Mouse (Mus musculus): ENCODE measurements at regions not wholly inside any gene's neighbourhood (a gene's known extent, or its start where the extent isn't known, plus 50 kb on each side); places are given as distances from the start of the nearest gene placed in this dataset.
A peak's percentile ranks its signal among the peaks of the same experiment; 100 is the strongest.

DNA sequence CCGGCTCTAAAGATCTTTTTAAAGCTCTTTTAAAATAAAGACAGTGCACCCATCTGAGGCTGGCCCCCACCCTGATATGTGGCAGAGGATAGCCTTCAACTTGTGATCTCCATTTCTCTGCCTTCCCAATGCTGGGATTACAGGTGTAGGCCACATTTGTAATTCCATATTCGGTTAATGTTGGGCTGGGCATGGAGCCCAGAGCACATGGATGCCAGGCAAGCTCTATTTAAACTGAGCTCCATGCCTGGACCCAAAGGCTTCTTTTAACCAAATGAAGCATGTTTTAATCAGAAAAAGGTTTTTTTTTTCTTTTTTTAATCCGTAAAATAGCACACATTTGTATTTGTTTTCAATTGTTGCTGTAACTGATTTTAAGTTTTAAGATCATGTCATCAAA is 82.2 kb upstream of the Eif4g2 start:
- no peak for DNase-seq

DNA sequence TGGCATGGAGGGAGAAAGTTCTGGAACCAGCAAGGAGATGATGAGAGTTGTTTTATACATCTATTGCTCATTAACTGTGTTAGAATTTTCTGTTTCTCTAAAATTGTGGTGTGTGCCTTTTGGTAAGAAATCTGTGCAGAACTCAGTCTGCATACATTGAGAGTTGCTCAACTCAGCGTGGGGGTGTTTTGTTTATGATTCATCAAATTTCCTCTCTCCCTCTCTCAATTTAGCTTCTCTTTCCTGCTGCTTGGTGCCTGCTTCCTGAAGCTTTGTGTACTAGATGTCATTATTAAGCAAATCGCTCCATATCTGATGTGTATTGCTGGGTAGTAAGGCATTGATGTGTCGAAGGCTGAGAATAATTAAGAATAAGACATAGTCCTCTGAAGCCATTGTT is 81.4 kb upstream of the Eif4g2 start:
- no peak for DNase-seq

DNA sequence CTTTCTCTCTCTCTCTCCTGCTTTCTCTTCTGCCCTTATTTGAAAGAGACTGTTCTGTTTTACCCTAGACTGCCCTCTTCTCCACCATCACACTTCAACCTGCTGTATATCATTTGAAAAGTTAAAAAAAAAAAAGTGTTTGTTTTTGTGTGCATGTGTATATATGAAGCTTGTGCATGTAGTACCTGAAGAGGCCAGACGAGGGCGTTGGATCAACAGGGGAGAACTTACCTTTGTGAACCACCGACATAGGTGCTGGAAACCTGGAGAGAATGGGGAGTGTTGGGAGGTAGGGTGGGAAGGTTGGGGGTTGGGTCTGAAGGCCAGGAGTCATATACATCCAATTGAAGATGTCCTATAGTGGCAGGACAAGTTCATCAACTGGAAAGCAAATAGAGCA is 81.0 kb upstream of the Eif4g2 start:
- DNase-seq: peak; percentile 51

DNA sequence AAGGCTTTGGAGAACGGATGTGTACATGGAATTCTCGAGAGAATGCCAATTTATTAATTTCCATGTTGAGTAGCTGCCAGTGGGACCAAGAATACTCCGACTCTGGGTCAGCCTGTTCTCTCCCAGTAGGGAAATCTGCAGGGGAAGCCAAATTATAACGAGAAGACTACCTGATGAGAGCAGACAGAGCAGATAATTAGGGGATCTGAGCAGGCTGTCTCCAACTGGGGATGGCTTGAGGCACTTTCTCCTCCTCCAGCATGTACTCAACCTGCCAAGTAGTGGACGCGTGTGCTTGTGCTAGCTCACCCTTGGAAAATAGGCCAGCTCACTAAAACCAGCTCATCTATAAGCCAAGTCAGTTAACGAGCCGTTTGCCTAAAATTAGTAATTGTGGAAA is 80.5 kb upstream of the Eif4g2 start:
- DNase-seq: peak; percentile 77

DNA sequence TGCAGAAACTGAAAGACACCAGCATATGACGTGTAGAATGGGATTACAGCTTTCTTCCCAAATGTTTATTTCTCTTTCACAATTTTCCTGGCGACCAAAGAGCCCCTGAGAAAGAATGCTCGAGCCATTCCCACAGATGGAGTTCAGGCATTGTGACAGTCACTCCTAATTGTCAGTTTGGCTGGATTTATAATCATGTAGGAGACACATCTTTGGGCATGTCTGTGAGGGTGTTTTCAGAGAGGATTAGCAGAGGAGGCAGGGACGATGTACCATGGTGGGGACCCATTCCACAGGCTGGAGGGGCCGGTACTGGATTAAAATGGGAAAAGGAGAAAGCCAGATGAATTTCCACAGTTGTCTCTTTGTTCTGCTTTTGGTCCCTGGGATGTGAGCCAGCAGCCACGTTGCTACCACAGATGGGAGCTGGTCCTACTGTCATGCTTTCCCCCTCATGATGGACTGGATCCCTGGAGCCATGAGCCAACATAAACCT is 76.0 kb upstream of the Eif4g2 start:
- DNase-seq: peak; percentile 39

DNA sequence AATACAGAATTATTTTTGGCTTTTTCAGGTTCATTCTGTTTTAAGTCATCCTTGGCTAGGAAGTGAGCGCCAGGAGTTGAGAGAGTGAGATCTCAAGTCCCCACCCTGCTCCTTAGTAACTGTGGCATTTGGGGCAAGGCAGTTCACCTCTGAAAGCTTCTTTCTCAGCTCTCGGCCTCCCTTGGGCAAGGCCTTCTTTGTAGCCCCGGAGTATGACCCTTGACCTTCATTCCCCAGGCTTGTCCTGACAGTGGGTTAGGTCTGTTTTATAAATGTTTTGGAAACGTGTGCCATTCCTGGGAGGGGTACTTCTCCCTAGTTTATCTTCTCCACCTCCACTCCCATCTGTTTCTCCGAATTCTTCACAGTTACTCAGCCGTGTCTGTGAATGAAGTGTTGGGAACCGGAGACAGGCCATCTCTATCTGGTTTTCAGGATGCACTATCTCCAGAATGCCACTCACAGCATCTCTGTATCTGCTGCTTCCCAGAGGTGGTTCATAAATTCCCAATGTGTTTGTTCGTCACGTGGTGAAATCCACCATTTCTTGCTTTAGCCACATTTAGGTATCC is 75.0 kb upstream of the Eif4g2 start:
- no peak for DNase-seq

DNA sequence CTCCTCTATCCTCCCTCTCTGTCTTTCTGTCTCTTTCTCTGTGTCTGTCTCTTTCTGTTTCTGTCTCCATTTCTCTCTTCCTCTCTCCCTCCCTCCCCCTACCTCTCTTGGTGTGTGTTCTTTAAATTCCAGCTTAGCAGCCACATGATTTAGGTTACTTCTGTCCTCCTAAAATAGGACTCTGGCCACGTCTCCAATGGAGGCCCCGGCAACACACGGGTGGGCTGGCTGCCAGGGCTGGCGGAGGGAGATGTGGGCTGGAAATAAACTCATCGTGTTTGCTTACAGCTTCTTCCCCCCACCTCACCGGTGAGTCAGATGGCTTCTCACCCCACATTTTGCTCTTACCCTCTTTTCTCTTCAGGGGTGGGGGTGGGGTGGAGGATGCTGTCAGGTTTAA is 74.5 kb upstream of the Eif4g2 start:
- DNase-seq: peak; percentile 69

DNA sequence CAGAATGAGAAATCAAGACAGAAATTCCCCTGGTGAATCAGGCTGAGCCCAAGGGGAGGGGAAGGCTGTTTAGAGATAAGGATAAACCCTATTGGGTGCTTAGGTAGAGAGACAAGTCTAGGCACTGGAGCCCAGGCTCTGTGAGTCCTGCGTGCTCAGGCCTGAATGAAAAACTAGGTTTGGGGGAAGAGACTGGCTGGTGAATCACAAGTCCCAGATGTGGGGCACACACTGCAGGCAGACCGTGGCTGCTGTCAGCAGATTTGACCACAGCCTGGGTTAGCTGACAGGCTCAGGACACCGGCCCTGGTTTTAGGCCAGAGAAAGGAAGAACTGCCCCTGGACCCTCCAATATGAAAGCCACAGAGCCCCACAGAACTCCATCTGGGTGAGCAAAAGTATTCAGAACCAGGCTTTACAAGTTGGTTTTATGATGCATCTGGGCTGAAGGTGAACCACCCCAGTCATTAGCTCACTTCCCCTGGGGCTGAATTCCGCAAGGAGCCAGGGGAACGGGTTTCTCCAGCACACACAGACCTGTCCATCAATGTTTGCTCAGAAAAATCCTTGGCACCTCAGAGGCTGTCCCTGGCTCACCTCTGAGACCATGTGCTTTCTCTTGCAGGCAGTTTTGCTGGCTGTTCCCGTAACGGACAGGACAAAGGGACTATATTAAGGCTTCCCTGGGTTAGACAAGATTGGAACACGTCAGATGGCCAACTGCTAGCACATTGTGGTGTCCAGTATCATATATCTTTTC is 73.8 kb upstream of the Eif4g2 start:
- peak; percentile 36 for DNase-seq

DNA sequence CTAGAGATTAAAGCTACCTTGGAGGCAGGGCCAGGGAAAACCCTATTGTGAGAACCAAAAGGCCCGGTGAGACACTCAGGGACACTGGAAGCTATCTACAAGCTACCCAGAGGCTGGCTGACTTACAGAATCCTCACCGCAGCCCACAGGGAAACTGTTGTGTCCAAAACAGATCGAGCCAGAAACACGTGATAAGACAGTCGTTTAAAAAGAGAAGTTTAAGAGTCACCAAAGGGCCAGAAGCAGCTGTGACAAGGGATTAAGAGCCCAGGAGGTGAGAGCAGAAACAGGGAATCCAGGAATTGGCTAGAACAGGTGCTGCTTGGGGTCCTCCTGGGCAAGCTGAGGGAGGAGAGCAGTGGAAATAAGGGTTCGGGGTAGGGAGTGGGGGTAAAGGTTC is 73.2 kb upstream of the Eif4g2 start:
- no peak for DNase-seq

DNA sequence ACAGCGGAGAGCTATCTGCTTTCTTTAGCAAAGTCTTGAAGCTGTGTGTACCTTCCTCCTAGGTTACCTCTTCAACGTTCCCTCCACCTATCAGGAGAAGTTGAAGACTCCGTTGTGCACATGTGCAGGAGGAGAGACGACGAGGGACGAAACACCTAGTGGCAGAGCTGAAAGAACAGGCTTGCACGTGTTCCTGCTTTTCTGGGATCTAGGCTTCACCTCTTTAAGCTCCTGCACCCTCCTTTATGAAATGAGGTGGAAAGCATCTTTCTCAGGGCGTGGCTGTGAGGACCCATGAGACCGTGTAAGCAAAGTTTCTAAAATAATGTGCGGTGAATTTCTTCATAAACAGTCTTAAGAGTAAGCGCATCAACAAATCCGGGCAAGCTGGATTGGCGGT is 71.4 kb upstream of the Eif4g2 start:
- DNase-seq: no peak

DNA sequence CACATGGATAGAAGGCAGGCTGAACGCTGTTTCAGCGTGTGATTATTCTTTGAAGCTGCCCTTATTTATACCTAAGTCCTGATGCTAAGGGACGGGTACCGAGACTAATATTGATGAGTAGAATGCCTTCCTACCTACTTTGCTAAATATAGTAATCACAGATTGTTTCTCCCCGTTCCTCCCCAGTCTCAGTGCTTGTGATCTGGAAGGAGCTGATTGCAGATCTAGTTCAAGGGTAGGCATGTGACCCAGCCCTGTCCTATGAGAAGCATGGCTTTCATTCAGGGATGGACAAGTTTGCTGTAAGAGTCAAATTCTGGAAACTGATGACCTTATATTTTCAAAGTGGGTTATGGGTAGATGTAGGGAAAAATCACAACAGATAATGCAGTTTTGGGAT is 67.7 kb upstream of the Eif4g2 start:
- no peak for DNase-seq

DNA sequence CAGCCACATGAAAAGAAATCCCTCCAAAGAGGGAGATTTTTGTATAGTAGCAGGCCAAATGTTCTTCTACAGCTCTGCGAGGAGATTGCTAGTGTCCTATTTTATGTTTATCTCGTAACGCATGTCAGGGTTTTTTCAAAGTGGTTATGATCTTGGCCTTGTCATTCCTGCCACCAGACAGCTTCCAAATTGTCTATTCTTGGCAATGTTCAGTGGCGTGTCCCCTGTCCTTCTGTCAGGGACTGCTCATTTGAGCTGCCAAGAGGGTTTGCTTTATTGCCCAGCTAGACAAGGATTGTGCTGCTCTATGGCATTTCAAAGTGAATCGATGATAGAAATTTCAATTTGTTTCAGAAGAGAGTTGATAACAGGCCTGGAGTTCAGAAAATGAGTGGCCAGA is 67.3 kb upstream of the Eif4g2 start:
- peak; percentile 51 for DNase-seq

DNA sequence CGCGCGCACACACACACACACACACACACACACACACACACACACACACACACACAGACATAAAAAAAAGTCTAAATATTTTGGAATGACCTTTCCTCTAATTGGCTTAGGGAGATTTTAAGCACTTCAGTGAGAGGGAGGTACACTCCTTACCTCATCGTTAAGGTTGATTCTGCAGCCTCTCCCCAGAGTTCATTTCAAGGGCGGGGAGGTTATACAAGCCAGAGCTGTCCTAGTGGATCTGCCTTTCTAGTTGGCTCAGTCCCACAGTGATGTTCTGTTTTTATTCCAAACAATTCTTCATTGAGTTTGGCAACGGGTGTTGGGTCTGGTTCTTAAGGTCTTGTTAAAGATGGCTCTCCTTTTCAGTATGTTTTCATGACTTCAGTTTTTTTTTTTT is 64.8 kb upstream of the Eif4g2 start:
- DNase-seq: no peak

DNA sequence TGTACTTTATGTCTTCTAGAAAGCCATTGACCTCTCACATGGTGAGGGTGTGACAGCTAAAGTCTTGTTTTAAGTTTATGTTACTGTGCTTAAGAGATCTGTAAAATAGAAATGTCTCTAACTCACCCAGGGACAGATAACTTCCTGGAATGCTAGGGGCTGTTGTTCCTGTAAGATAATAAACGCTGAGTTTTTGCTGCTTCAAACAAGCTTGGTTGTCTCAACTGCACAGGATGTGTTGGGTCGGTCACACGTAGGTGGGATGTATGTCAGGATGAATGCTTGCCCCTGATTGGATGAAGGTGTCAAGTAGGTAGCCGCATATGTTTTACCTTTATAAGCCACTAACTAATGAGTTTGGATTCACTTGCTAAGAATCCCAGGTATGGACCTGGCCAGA is 63.8 kb upstream of the Eif4g2 start:
- DNase-seq: no peak

DNA sequence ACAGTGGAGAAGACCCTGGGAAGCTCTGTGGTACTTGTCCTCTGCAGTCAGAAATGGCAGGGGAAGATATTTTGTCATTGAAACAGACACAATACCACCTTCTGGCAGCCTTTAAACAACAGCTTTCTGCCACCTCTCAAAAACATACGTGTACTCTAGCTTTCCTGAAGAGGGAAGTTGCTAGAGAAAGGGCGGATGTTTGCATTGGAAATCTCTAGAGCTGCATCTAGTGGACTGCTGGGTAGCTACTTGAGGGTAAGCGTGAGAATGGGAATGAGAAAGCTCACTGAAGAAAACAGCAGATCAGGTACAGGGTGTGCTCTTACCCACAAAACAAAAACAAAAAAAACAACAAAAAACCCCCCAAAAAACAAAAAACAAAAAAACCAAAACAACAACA is 61.4 kb upstream of the Eif4g2 start:
- no peak for DNase-seq

DNA sequence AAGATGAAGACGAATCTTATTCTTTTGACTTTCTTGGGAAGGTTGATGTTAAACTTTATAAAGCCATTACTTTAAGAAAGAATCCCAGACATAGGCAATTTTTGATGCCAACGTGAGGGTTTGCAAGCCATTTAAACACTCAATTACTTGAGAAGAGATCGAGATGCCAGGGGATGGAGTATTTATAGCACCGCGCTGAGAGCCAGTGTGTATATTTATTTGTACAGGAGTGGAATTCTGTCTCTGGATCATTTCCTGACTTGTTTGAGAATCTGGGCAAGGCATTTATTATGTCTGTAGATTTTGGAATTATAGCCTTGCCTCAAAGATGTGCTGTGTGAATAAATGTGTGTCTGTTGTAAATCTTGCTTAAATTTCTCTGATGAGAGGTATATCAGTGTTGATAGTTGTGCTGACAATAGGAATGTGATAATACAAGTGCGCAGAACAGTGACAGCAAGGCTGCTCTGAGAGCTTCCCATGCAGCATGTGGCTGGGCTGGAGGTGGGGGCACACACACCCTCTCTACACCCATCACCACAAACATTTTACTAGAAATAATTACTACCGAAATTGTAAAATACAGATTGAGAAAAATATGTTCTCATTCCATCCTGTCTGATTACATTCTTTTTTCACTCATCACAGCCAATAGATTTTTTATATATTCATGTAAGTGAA is 58.6 kb upstream of the Eif4g2 start:
- DNase-seq: no peak

DNA sequence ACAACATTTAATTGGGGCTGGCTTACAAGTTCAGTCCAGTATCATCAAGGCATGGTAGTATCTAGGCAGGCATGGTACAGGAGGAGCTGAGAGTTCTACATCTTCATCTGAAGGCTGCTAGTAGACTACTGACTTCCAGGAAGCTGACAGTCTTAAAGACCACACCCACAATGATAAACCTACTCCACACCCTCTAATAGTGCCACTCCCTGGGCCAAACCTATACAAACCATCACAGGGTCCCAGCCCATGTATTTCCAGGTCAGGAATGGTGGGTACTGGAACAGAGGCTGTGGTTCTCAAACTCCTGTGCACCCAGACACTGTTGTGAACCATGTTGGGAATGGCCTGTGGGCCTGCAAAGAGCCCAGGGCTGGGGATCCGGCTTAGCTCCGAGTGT is 55.2 kb upstream of the Eif4g2 start:
- DNase-seq: no peak

DNA sequence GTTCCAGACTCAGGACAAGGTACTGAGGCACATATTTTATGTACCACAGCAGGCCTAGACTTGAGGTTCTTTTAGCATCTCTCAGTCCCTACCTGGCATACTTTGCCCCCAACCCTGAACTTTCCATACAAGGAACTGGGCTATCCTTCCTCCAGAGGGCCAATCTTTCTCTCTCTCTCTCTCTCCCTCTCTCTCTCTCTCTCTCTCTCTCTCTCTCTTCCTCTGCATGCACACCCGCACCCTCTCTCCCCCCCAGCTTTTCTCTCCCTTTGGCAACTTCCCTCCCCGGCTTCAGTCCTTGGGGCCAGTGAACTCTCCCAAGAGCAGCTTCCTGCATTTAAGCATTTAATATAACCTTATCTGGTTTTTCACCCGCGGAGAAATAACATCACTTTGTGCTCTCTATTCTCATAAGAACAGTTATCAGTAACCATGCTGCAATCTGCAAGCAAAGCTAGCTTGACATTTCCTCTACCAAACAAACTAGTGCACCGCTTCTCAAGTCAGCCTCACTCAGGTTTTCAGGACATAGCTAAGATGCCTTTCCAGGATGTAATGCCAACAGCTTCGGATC is 53.3 kb upstream of the Eif4g2 start:
- no peak for DNase-seq

DNA sequence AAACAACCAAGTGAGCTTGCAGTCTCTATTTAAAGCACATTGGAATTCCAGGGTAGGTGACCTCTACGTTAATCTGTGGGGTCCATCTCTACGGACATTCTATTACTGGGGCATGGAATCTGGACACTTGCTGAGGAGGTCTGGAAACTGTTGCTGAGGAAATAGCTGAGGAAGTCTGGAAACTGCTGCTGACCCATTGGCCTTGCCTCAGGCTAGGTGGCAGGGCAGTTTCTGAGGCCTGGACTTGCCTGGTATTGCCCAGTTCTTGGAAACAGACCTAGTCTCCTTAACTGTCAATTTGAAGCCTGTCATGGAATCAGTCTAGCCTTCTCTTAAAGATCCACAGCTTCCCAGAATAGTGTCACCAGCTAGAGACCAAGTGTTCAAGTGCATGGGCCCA is 51.7 kb upstream of the Eif4g2 start:
- no peak for DNase-seq

All from cerebellum, adult 9-10 months (tissue).